Mouse (Mus musculus): ENCODE data around the gene Aplnr.

DNA sequence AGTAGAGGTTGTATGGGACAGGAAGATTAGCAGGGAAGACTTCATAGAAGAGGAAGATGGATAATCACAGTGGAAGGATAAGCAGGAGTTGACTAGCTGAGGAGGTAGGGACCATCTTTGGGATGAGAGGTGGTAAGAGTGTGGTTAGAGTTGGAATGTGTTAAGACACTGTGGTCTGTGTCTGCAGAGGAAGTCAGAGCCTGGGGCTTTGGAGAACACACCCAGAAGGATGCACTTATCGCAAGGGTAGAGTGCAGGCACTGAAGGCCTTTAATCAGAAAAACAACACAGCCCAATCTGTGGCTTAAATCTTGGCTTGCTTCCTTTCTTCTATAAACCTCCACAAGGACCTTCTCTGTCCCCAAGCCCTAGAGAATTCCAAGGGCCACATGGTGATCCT, 32.3 kb downstream of the Aplnr start:
- TF ChIP-seq POLR2A (IDR thresholded peaks at IDR 0.05; ENCODE audit: low read depth, low read length) (no peak), CTCF (IDR thresholded peaks at IDR 0.05; ENCODE audit: borderline replicate concordance, insufficient read depth, low read length) (no peak)

All from embryonic fibroblast, embryonic 13.5 days (primary cell).